Mouse (Mus musculus): ENCODE measurements around the gene Nsun2.
A peak's percentile ranks its signal among the peaks of the same experiment; 100 is the strongest.

Gene Nsun2

DNA sequence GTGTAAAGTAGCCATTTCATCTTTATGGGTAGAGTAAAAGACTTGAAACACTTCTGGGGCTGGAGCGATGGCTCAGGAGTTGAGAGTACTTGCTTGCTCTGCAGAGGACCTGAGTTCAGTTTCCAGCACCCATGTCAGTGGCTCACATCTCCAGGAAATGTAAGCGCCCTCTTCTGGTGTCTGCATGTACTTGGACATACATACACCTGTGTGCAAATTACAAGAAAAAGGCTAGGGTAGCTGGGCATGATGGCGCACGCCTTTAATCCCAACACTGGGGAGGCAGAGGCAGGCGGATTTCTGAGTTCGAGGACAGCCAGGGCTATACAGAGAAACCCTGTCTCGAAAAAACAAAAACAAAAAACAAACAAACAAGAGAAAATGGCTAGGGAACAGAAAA is 102.3 kb downstream of the Nsun2 start:
- peak in 1 of 2 experiments; percentile 9 for DNase-seq (ENCODE audit: low spot score in 2 of 2)

GRCm38 (mm10) chr13:69636375-69636774 is 102.8 kb downstream of the Nsun2 start:
- no peak for DNase-seq (ENCODE audit: low spot score in 2 of 2)

GRCm38 (mm10) chr13:69636816-69637215 is 103.3 kb downstream of the Nsun2 start:
- peak in 1 of 2 experiments; percentile 5 for DNase-seq (ENCODE audit: low spot score in 2 of 2)

DNA sequence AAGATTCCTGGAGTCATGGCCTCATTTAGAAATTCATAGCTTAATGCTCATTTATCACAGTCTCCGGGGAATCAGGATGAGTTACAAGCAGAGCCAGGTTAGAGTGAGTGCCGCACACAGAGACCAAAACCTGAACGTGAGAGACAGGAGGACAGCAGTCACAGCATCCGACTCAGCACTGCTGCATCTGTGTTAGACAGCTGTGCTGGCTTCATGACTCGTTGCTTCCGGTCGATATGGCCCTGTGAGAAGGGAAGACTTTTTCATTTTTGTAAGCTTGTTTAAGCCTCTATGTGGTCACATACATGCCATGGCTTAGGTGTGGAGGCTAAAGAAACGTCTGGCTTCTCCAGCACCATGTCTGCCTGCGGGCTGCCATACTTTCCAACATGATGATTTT is 104.1 kb downstream of the Nsun2 start:
- peak in 1 of 2 experiments; percentile 8 for DNase-seq (ENCODE audit: low spot score in 2 of 2)

GRCm38 (mm10) chr13:69638108-69638626 is 104.6 kb downstream of the Nsun2 start:
- peak in 1 of 2 experiments; percentile 4 for DNase-seq (ENCODE audit: low spot score in 2 of 2)

DNA sequence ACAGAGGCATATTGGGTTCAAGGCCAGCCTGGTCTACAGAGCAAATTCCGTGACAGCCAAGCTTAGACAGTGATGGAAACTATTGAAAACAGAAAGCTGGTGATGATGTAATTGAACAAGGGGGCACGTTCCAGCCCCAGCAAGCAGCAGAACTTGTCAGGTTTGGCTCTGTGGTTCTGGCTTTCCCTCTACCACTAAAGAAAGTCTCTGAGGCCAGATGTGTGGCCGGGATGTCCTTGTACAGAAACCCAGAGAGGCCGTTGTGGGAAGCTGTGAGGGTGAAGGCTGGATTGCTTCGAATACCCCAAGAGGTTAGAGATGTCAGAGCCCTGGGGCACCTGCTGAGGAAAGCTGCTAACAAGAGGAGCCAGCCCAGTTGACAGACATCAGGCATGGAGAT is 105.7 kb downstream of the Nsun2 start:
- DNase-seq (ENCODE audit: low spot score in 2 of 2), result peak in 1 of 2 experiments; percentile 8

DNA sequence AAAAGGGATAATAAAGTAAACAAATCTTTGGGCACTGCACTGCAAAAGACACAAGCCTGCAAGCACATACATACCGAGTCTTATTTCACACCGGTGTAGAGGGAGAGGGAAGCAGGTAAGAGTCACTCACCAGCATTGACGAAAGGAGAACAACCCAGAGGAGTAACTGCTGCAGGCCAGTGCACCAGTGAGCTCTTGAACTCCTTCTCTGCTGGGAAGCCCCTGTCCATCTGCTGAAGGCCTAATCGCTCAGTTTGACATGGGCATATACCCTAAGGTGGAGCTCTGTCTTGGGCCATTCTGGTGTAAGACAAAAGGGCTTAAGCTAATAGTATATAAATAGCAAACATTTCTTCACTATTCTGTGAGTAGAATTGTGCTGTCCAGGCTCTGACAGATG is 106.6 kb downstream of the Nsun2 start:
- peak in 1 of 2 experiments; percentile 3 for DNase-seq (ENCODE audit: low spot score in 2 of 2)

- DNase-seq (ENCODE audit: low spot score in 2 of 2), result peak in 1 of 2 experiments; percentile 1
Measured at GRCm38 (mm10) chr13:69640541-69640940, 107.0 kb downstream of the Nsun2 start.

DNA sequence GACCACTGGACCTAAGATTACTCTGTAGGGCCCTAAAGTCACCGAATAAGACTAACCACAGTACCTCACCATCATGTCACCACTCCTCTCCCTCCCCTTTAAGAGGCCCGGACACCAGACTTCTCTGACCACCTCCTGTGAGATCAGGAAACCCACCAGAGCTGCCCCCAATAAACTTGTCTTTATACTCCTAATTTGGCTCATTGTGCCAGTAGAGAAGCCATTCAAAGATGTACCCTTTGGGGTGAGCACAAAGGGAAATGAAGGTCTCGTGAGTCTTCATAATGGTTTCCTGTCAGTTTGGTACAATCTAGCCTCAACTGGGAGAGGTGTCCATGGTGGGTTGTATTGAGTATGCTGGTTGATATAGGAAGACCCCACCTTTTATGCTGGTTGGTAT is 107.5 kb downstream of the Nsun2 start:
- peak in 1 of 2 experiments; percentile 2 for DNase-seq (ENCODE audit: low spot score in 2 of 2)

DNA sequence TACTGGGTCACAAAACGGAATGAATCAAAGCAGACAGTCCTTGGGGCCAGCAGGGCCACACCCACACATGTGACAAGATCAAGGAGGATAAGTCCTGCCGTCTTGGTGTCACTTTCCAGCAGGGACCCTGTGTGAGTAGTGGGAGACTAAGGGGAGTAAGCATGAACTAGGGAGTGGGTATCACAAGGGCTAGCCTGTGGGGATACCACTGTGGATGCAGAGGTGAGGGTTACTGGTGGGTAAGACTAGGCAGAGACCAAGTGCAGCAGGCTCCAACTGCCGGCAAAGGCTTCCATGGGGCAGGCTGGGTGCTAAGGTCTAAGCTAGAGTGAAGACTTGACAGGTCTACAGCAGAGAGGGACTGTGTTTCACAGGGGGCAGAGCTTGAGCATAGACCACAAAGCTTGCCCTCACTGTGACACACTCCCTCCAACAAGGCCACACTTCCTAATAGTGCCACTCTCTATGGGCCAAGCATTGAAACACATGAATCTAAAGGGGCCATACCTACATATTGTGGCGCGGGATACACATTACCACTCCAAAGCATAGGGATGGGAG is 109.2 kb downstream of the Nsun2 start:
- DNase-seq (ENCODE audit: low spot score in 2 of 2), result peak in 1 of 2 experiments; percentile 8

- no peak for DNase-seq (ENCODE audit: low spot score in 2 of 2)
Measured at GRCm38 (mm10) chr13:69643937-69644336, 110.4 kb downstream of the Nsun2 start.

- no peak for DNase-seq (ENCODE audit: low spot score in 2 of 2)
Measured at GRCm38 (mm10) chr13:69644427-69645166, 111.1 kb downstream of the Nsun2 start.

DNA sequence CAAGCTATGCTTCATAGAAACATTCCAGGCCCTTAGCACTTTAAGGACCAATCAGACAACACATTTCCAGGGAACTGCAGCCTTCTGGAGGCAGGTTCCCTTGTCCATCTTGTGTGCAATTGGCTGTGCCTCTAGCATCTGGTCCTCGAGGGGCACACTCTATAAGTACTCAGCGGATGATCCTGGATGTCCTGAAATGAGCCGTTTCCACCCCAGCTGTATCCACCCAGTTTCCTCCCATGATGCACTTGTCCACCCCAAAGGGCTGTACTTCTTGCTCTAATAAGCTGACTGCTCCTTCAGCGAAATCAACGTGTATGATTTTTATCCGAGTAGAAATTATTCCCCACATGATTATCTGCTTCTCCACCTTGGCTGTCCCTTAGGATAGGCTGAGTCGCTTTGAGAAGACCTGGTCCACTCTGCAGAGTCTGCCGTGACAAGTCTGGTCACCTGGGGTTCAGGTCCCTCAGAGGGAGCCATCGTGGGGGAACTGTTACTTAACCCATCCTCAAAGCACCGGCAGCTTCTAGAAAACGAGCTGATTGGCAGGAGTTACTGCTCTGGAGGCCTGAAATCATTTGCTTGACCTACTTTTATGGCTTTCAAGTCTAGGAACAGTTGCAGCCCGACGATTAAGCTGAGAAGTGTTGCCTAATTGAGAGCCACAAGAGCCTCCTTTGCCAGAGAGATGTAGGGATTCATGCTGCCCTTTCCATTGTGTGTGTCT is 112.3 kb downstream of the Nsun2 start:
- no peak for DNase-seq (ENCODE audit: low spot score in 2 of 2)

DNA sequence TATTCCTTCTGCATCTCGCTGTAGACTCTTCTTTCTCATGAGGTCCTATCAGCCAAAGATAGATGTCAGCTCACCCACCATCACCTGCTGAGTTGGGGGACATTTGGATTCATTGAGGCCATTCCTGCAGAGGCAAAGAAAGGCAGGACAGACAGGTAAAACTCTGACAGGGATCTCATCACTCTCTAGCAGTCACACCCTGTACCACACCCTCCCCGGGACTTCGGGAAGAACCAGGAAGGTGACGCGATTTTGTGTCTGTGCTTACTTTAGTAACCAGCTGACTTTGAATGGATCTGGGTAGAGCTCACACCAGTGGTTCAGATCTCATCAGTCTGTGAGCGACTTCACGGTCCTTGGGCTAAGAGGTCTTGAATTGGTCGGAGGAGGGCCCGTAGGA is 112.9 kb downstream of the Nsun2 start:
- DNase-seq (ENCODE audit: low spot score in 2 of 2), result no peak

DNA sequence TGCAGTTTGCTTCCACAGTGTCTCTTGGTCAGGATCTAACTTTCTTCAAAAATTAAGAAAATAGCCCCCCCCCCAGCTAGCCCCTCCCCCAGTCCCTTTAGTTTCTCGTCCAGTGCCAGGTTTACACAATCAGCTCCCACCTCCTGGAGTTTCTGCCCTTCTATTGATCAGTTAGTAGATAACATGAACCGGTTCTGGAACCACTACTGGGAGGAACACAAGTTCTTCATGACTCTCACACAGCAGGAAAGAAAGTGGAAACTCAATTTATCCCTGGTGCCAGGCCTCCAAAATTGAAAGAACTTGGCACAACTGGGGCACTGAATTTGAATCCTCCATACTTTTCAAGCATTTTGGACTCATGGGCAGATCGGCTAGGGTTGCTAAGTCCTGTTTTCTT is 121.0 kb downstream of the Nsun2 start:
- DNase-seq (ENCODE audit: low spot score in 2 of 2), result no peak

- DNase-seq (ENCODE audit: low spot score in 2 of 2), result no peak
Measured at GRCm38 (mm10) chr13:69672121-69672520, 138.6 kb downstream of the Nsun2 start.

DNA sequence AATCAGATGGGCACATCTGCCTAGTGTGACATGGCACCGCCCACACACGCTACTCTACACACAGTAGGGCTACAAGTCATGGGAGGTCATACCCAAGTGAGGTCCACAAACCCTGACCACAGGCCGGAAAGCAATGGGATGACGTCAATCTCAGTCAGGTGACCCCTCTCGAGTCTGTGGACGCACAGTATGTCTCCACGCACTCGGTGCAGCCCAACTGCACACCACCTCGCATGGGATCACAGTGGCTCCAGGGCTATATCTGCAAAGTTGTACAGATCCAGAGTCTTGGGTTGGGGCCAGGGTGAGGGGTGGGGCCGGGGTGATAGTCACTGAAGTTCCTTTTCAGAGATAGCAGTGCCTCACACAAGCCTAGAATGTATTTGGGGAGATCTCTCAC is 139.0 kb downstream of the Nsun2 start:
- DNase-seq (ENCODE audit: low spot score in 2 of 2), result peak in 1 of 2 experiments; percentile 7

GRCm38 (mm10) chr13:69673197-69673920 is 139.8 kb downstream of the Nsun2 start:
- DNase-seq (ENCODE audit: low spot score in 2 of 2), result peak in 1 of 2 experiments; percentile 6

- peak in 1 of 2 experiments; percentile 4 for DNase-seq (ENCODE audit: low spot score in 2 of 2)
Measured at GRCm38 (mm10) chr13:69673921-69674618, 140.5 kb downstream of the Nsun2 start.
